Mouse (Mus musculus) inflammation-experienced regulatory T-cells, adult 16 weeks (primary cell): Measurements from ENCODE around the gene Otx1. TPM values are rescaled to one million over a fixed set of nuclear protein-coding genes. Genes with fewer than 3 reads are reported as not detected.

ENCODE experiments used
- polyA plus RNA-seq: library from polyadenylated mRNA; unstranded; fragments of 100-300 nt; shearing (Covaris generic); gene quantifications from one replicate; pipeline ENCODE4 v1.2.1, GENCODE M21; 2017

The Otx1 gene
- not detected for polyA plus RNA-seq

GRCm38 (mm10) chr11:22002783-22003340 is at the start of gene Otx1:
Gene Otx1 (minus strand): TSS chr11:22002897.

